ENCODE assay signal across 25 mouse cellular contexts in the genomic region with DNA sequence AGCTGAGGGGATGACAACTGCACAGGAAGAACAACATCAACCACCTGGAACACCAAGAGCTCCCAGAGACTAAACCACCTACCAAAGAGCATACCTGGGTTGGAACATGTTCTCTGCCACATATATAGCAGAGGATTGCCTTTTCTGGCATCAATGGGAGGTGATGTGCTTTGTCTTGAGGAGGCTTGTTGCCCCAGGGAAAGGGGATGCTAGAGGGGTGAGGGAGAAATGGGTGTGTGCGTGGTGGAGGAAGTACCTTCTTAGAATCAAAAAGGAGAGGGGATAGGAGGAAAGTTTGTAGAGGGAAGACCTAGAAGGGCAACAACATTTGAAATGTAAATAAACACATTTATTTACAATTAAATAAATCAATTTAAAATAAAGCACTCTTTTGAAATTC.
"Had no signal": no experiment of that assay in that cellular context is flagged by ENCODE, and none has a peak within 500 bp of the region (broad histone marks: within the 10 kb centered on the region; RNA-seq: fewer than 3 reads in every experiment).

No protein-coding gene starts in this region.

- H3K4me3 ChIP-seq: embryonic facial prominence, embryonic 10.5 days; embryonic facial prominence, embryonic 12.5 days; embryonic facial prominence, embryonic 13.5 days; embryonic facial prominence, embryonic 15.5 days; erythroblast, embryonic 14.5 days; forebrain, embryonic 10.5 days; forebrain, embryonic 12.5 days; forebrain, embryonic 13.5 days; forebrain, embryonic 15.5 days; gastrocnemius, adult 2 months; heart, adult 2 months; heart, embryonic 10.5 days had no signal

- H3K4me2 ChIP-seq: embryonic facial prominence, embryonic 12.5 days; embryonic facial prominence, embryonic 13.5 days; embryonic facial prominence, embryonic 15.5 days; forebrain, embryonic 12.5 days; forebrain, embryonic 13.5 days; forebrain, embryonic 15.5 days had no signal

- H3K36me3 ChIP-seq: embryonic facial prominence, embryonic 10.5 days; embryonic facial prominence, embryonic 12.5 days; embryonic facial prominence, embryonic 13.5 days; embryonic facial prominence, embryonic 15.5 days; forebrain, embryonic 10.5 days; forebrain, embryonic 12.5 days; forebrain, embryonic 15.5 days; heart, embryonic 10.5 days had no signal

- H3K4me1 ChIP-seq: embryonic facial prominence, embryonic 10.5 days; embryonic facial prominence, embryonic 12.5 days; embryonic facial prominence, embryonic 13.5 days; embryonic facial prominence, embryonic 15.5 days; forebrain, embryonic 10.5 days; forebrain, embryonic 12.5 days; forebrain, embryonic 13.5 days; forebrain, embryonic 15.5 days; heart, embryonic 10.5 days had no signal

- ATAC-seq: forebrain, embryonic 13.5 days; forebrain, embryonic 14.5 days; forebrain, embryonic 15.5 days; forebrain, embryonic 16.5 days; forebrain, postnatal 0 days had no signal

- H3K27ac ChIP-seq: embryonic facial prominence, embryonic 10.5 days; embryonic facial prominence, embryonic 12.5 days; embryonic facial prominence, embryonic 13.5 days; embryonic facial prominence, embryonic 15.5 days; forebrain, embryonic 10.5 days; forebrain, embryonic 12.5 days; forebrain, embryonic 13.5 days; forebrain, embryonic 15.5 days; gastrocnemius, adult 2 months; heart, adult 2 months; heart, embryonic 10.5 days had no signal

- H3K9ac ChIP-seq: embryonic facial prominence, embryonic 12.5 days; embryonic facial prominence, embryonic 13.5 days; embryonic facial prominence, embryonic 15.5 days; forebrain, embryonic 12.5 days; forebrain, embryonic 13.5 days; forebrain, embryonic 15.5 days; forebrain, postnatal 0 days had no signal

- H3K9me3 ChIP-seq: embryonic facial prominence, embryonic 10.5 days; embryonic facial prominence, embryonic 12.5 days; embryonic facial prominence, embryonic 13.5 days; embryonic facial prominence, embryonic 15.5 days; forebrain, embryonic 10.5 days; forebrain, embryonic 12.5 days; forebrain, embryonic 13.5 days; forebrain, embryonic 15.5 days; heart, embryonic 10.5 days had no signal

- H3K27me3 ChIP-seq: embryonic facial prominence, embryonic 12.5 days; embryonic facial prominence, embryonic 13.5 days; embryonic facial prominence, embryonic 15.5 days; forebrain, embryonic 12.5 days; forebrain, embryonic 13.5 days; forebrain, embryonic 15.5 days had no signal

- DNase-seq: cerebellum, adult 9-11 months; cerebellum, postnatal 10 days; cerebellum, postnatal 14 days; cerebellum, postnatal 25 days; cerebellum, postnatal 36 days; embryo, embryonic 11 days; forebrain, postnatal 0 days; gastrocnemius, adult 2 months; gastrocnemius, postnatal 10 days; gastrocnemius, postnatal 25 days; gastrocnemius, postnatal 36 days; heart, adult 18-20 months; heart, adult 2 months had no signal
